ENCODE assay signal across 8 mouse cellular contexts in genomic region chr14:73237848-73238321, GRCm38 (mm10). TPM values are rescaled to one million over a fixed set of nuclear protein-coding genes. Genes with fewer than 3 reads are reported as not detected.
DNase-seq lines count a peak whose midpoint lies in the region; ATAC-seq lines count a peak whose summit lies in the region.

TSS of gene Lpar6 (plus strand) at chr14:73237895.

- DNase-seq in brain, adult 2 months (ENCODE audit: low read depth, low spot score), result peak; percentile 59
- DNase-seq in gastrocnemius, postnatal 10 days, result peak; percentile 15
- DNase-seq in hindlimb bud, embryonic 11.5 days (ENCODE audit: extremely low spot score, low read depth, low spot score), result peak; percentile 73
- peak; percentile 73 for DNase-seq in liver, embryonic 11.5 days (ENCODE audit: low spot score)
- DNase-seq in monocyte, adult 2 months (ENCODE audit: low read depth in 1 of 2, low spot score in 2 of 2), result peak; percentile 31 to 33
- peak; percentile 20 for DNase-seq in testis, postnatal 14 days (ENCODE audit: low spot score)

- under 1% methylated on average over 19 of the region's 19 CpGs for WGBS in liver, embryonic 11.5 days

- no peak for ATAC-seq in erythroblast, adult 5-6 weeks (replicated peaks; ENCODE audit: low FRiP score, poor library complexity, severe bottlenecking)
- ATAC-seq in liver, embryonic 11.5 days (replicated peaks; ENCODE audit: low FRiP score), result peak; percentile 40; the same call in 1 of the 2 replicates

- no peaks in the 10 kb centered on the region for H3K27me3 ChIP-seq in erythroblast, embryonic 14.5 days (ENCODE audit: control insufficient read depth)
- no peaks in the 10 kb centered on the region for H3K27me3 ChIP-seq in liver, embryonic 11.5 days (replicated peaks; ENCODE audit: control insufficient read depth, insufficient read depth, low read length)

- H3K4me2 ChIP-seq in liver, embryonic 11.5 days, result peak within 1 kb of the TSS; percentile 68

- no peaks in the 10 kb centered on the region for H3K9me3 ChIP-seq in erythroblast, embryonic 14.5 days (ENCODE audit: control insufficient read depth, low read length)
- H3K9me3 ChIP-seq in liver, embryonic 11.5 days (ENCODE audit: control insufficient read depth, low read length), result no peaks in the 10 kb centered on the region

- H3K4me3 ChIP-seq in erythroblast, embryonic 14.5 days (replicated peaks), result peak within 1 kb of the TSS; percentile 53
- H3K4me3 ChIP-seq in liver, embryonic 11.5 days (ENCODE audit: low read depth, low read length), result peak within 1 kb of the TSS; percentile 57

- peak within 1 kb of the TSS; percentile 72 for H3K9ac ChIP-seq in liver, embryonic 11.5 days (ENCODE audit: low read depth, low read length)

- H3K4me1 ChIP-seq in erythroblast, embryonic 14.5 days (ENCODE audit: control insufficient read depth), result peaks cover 31% of the 10 kb centered on the region
- H3K4me1 ChIP-seq in liver, embryonic 11.5 days (replicated peaks; ENCODE audit: control insufficient read depth, insufficient read depth, low read length), result peaks cover 13% of the 10 kb centered on the region

- peak within 1 kb of the TSS; percentile 85 for H3K27ac ChIP-seq in liver, embryonic 11.5 days (ENCODE audit: low read depth, low read length)

- H3K36me3 ChIP-seq in erythroblast, embryonic 14.5 days (ENCODE audit: control insufficient read depth), result peaks cover 65% of the 10 kb centered on the region
- H3K36me3 ChIP-seq in liver, embryonic 11.5 days (ENCODE audit: control insufficient read depth, insufficient read depth, low read length), result no peaks in the 10 kb centered on the region

RNA-seq across cellular contexts. Expression of gene Lpar6, which starts in this region (rescaled TPM):
- polyA plus RNA-seq in erythroblast, embryonic 14.5 days (2012), result not detected in 2 replicates
- 3.8 and 8.8 TPM in 2 replicates for total RNA-seq in erythroblast, adult 5-6 weeks (2015; ENCODE audit: low replicate concordance)
- 1.8 and 4.2 TPM in 2 replicates for total RNA-seq in erythroblast, adult 5-6 weeks (2017; ENCODE audit: low replicate concordance)
- total RNA-seq in gastrocnemius, postnatal 10 days (2021), result 1 to 10 TPM; 3.0 to 3.1 TPM
- 9.3 and 9.8 TPM in 2 replicates for polyA plus RNA-seq in liver, embryonic 11.5 days (2014; fragmentation: Nextera tagmentation; extraction: Ambion mirVana)

Comparison
In these comparisons a context has a peak if more than half of its experiments do, and no peak if none do; other contexts are left out.
1. RNA of gene Lpar6 (polyA plus RNA-seq): 9.3 to 9.8 TPM in liver, embryonic 11.5 days; not detected in erythroblast, embryonic 14.5 days; every median in the first group is over 10 times any median in the second.
2. DNase-seq: peak in every context shown above with its lines; median percentile 73 in hindlimb bud, embryonic 11.5 days; 73 in liver, embryonic 11.5 days; 59 in brain, adult 2 months; 32 in monocyte, adult 2 months; 20 in testis, postnatal 14 days; 15 in gastrocnemius, postnatal 10 days.